Mouse (Mus musculus) spleen, adult 2 months (tissue): ENCODE data around the gene Gm20388. TPM values are rescaled to one million over a fixed set of nuclear protein-coding genes. Genes with fewer than 3 reads are reported as not detected.

ENCODE experiments used
- DNase-seq, 2 experiments: peaks; one replicate each; pipeline versions ENCODE4 v3.0.0 to v3.0.0-alpha.2; 2012 to 2021; ENCODE audit warnings: low spot score in 2 of 2, low read depth in 1 of 2
- H3K27ac ChIP-seq: fragments of 200-500 bp; 2 replicates; pipeline ENCODE4 v1.5.1; 2012; ENCODE audit warnings: low read length, inconsistent platforms; ENCODE audit not compliant: insufficient read depth
- H3K27me3 ChIP-seq: fragments of 200-500 bp; 2 replicates; pipeline ENCODE4 v1.6.1; 2012; ENCODE audit warnings: mild to moderate bottlenecking, moderate library complexity, low read length, inconsistent platforms; ENCODE audit not compliant: control insufficient read depth, insufficient read depth
- H3K36me3 ChIP-seq: fragments of 200-500 bp; 2 replicates; pipeline ENCODE4 v1.6.1; 2012; ENCODE audit warnings: mild to moderate bottlenecking, low read length, inconsistent platforms; ENCODE audit not compliant: control insufficient read depth, insufficient read depth
- H3K4me1 ChIP-seq: fragments of 200-500 bp; 2 replicates; pipeline ENCODE4 v1.6.1; 2011; ENCODE audit warnings: inconsistent platforms; ENCODE audit not compliant: control insufficient read depth, insufficient read depth, insufficient read length
- H3K4me3 ChIP-seq: fragments of 200-500 bp; 2 replicates; pipeline ENCODE4 v1.5.1; 2011; ENCODE audit warnings: mild to moderate bottlenecking, inconsistent platforms; ENCODE audit not compliant: insufficient read depth, insufficient read length; ENCODE audit errors: extremely low read depth
- CTCF ChIP-seq: fragments of 200-500 bp; IDR thresholded peaks from 2 replicates; pipeline ENCODE4 v1.5.1; 2011; ENCODE audit warnings: mild to moderate bottlenecking, inconsistent platforms; ENCODE audit not compliant: insufficient read depth, insufficient read length, insufficient replicate concordance; ENCODE audit errors: extremely low read depth
- POLR2A ChIP-seq: fragments of 200-500 bp; IDR thresholded peaks from 2 replicates; pipeline ENCODE4 v1.6.1; 2011; ENCODE audit warnings: low read depth, low read length, inconsistent platforms
- WGBS: fragments of 180-500 bp; shearing (Covaris S2); methylation state at CpG from one replicate; pipeline ENCODE4 v1.1.7; 2018; 5-methylcytosine and 5-hydroxymethylcytosine counted together
- polyA plus RNA-seq: library from polyadenylated mRNA; depleted of rRNA; stranded (reverse); fragments of >200 nt; gene quantifications from 2 replicates; pipeline ENCODE4 v1.2.3, GENCODE M21; 2012

Gene Gm20388
- polyA plus RNA-seq, 1 experiment = 26.1 TPM

GRCm38 (mm10) chr8:121397201-121397698 lies 1486.6 kb downstream of the Gm20388 start:
- H3K36me3 ChIP-seq = no peaks in the 10 kb centered on the region
- H3K4me1 ChIP-seq = no peaks in the 10 kb centered on the region
- H3K27ac ChIP-seq = no peak overlapping the region
- H3K27me3 ChIP-seq = no peaks in the 10 kb centered on the region
- TF ChIP-seq CTCF (no peak), POLR2A (no peak)
- WGBS = 80% methylated on average over 10 of the region's 10 CpGs
- H3K4me3 ChIP-seq = no peak overlapping the region
- DNase-seq = no peak

- DNase-seq = no peak
- Histone ChIP-seq H3K4me1 (no peaks in the 10 kb centered on the region), H3K4me3 (no peak overlapping the region), H3K27ac (no peak overlapping the region), H3K36me3 (no peaks in the 10 kb centered on the region), H3K27me3 (no peaks in the 10 kb centered on the region)
- 79% methylated on average over 6 of the region's 6 CpGs for whole genome bisulfite sequencing
- TF ChIP-seq CTCF (no peak), POLR2A (no peak)
These were observed 1487.4 kb downstream of the Gm20388 start for GRCm38 (mm10) chr8:121398081-121398480.

- H3K27me3 ChIP-seq = no peaks in the 10 kb centered on the region
- WGBS = 95% methylated on average over 20 of the region's 20 CpGs
- H3K4me1 ChIP-seq = no peaks in the 10 kb centered on the region
- TF ChIP-seq CTCF (no peak), POLR2A (no peak)
- DNase-seq = no peak
- no peaks in the 10 kb centered on the region for H3K36me3 ChIP-seq
- H3K4me3 ChIP-seq = no peak overlapping the region
- H3K27ac ChIP-seq = no peak overlapping the region
These were observed 1488.1 kb downstream of the Gm20388 start for GRCm38 (mm10) chr8:121398724-121399123.

- H3K27ac ChIP-seq = no peak overlapping the region
- no peaks in the 10 kb centered on the region for H3K4me1 ChIP-seq
- no peak for TF ChIP-seq POLR2A
- TF ChIP-seq CTCF = no peak
- WGBS = 49% methylated on average over 3 of the region's 3 CpGs
- DNase-seq = no peak
- no peak overlapping the region for H3K4me3 ChIP-seq
- no peaks in the 10 kb centered on the region for H3K27me3 ChIP-seq
- no peaks in the 10 kb centered on the region for H3K36me3 ChIP-seq
These were observed 1488.5 kb downstream of the Gm20388 start for GRCm38 (mm10) chr8:121399173-121399572.

GRCm38 (mm10) chr8:121400581-121400980 lies 1489.9 kb downstream of the Gm20388 start:
- TF ChIP-seq POLR2A (no peak), CTCF (no peak)
- DNase-seq = no peak
- H3K27ac ChIP-seq = no peak overlapping the region
- no peak overlapping the region for H3K4me3 ChIP-seq
- H3K36me3 ChIP-seq = no peaks in the 10 kb centered on the region
- H3K4me1 ChIP-seq = no peaks in the 10 kb centered on the region
- 58% methylated on average over 9 of the region's 9 CpGs for WGBS
- no peaks in the 10 kb centered on the region for H3K27me3 ChIP-seq

- Histone ChIP-seq H3K4me3 (no peak overlapping the region), H3K4me1 (no peaks in the 10 kb centered on the region), H3K36me3 (no peaks in the 10 kb centered on the region), H3K27ac (no peak overlapping the region), H3K27me3 (no peaks in the 10 kb centered on the region)
- 91% methylated on average over 6 of the region's 6 CpGs for WGBS
- DNase-seq = no peak
- TF ChIP-seq CTCF (no peak), POLR2A (no peak)
These were observed 1493.2 kb downstream of the Gm20388 start for GRCm38 (mm10) chr8:121403821-121404220.

- Histone ChIP-seq H3K4me3 (no peak overlapping the region), H3K4me1 (no peaks in the 10 kb centered on the region), H3K27me3 (no peaks in the 10 kb centered on the region), H3K27ac (no peak overlapping the region), H3K36me3 (no peaks in the 10 kb centered on the region)
- no peak for DNase-seq
- 60% methylated on average over 6 of the region's 6 CpGs for WGBS
- no peak for TF ChIP-seq POLR2A
- TF ChIP-seq CTCF = no peak
These were observed 1507.4 kb downstream of the Gm20388 start for GRCm38 (mm10) chr8:121418081-121418480.
